Mouse (Mus musculus): Measurements from ENCODE around the gene S1pr2. TPM values are rescaled to one million over a fixed set of nuclear protein-coding genes. Genes with fewer than 3 reads are reported as not detected.
"Not testable (repeated sequence)": the region's sequence is repeated elsewhere in the genome, so short reads cannot be mapped to it uniquely, and the experiment has no call there.

Gene S1pr2
- polyA plus RNA-seq, 2 experiments, result 28.3 to 59.9 TPM

DNA sequence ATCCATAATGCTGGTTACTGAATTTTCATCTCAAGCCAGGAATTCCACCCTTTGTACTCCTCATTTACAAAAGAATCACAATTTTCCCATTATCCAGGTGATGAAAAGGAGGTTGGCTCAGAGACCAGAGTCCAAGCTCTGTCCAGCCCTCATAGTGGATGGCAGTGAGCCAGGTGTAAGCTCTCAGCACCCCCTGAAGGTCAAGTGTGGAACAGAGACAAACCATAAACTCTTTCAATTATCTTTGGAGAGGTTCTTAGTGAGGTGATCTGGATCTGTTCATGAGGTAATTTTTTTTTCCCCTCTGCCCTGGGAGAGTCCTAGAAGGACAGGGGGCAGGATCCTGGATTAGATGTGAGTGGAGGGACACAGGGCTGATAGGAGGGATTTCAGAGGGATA lies 24.2 kb upstream of the S1pr2 start:
- DNase-seq (ENCODE audit: low spot score) (no peak), ATAC-seq (ENCODE audit: low FRiP score, low read depth) (no peak)

DNA sequence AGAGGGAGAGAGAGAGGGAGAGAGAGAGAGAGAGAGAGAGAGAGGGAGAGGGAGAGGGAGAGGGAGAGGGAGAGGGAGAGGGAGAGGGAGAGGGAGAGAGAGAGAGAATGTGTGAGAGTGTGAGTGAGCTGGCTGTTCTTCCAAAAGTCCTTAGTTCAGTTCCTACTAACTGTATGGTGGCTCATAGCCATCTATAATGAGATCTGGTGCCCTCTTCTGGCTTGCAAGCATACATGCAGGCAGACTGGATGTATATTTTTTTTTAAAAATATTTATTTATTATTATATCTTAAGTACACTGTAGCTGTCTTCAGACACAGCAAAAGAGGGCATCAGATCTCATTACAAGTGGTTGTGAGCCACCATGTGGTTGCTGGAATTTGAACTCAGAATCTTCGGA lies 21.8 kb upstream of the S1pr2 start:
- H3K27ac ChIP-seq (replicated peaks; ENCODE audit: low read depth, low read length); H3K27me3 ChIP-seq (ENCODE audit: control insufficient read depth, insufficient read depth, low read length); H3K4me3 ChIP-seq (replicated peaks; ENCODE audit: low read length); H3K36me3 ChIP-seq (ENCODE audit: control insufficient read depth, insufficient read depth, low read length); H3K4me1 ChIP-seq (ENCODE audit: control insufficient read depth, insufficient read depth, low read length); ATAC-seq (ENCODE audit: low FRiP score, low read depth); H3K9ac ChIP-seq (ENCODE audit: low read depth, low read length, severe bottlenecking); H3K4me2 ChIP-seq (replicated peaks; ENCODE audit: low read depth, low read length, severe bottlenecking); DNase-seq (ENCODE audit: low spot score); H3K9me3 ChIP-seq (ENCODE audit: control insufficient read depth, low read length): not testable (repeated sequence)
- 74% methylated on average over 1 of the region's 1 CpGs for WGBS

More for the DNA sequence above, 24.2 kb upstream of the S1pr2 start:
- no peak overlapping the region for H3K4me2 ChIP-seq (replicated peaks; ENCODE audit: low read depth, low read length, severe bottlenecking)
- no peak overlapping the region for H3K4me3 ChIP-seq (replicated peaks; ENCODE audit: low read length)
- no peak overlapping the region for H3K27ac ChIP-seq (replicated peaks; ENCODE audit: low read depth, low read length)
- H3K36me3 ChIP-seq (ENCODE audit: control insufficient read depth, insufficient read depth, low read length), result peaks cover 7% of the 10 kb centered on the region
- no peak for TF ChIP-seq POLR2A (IDR thresholded peaks at IDR 0.05; ENCODE audit: borderline replicate concordance, extremely low read depth, insufficient read depth, insufficient read length)
- H3K9ac ChIP-seq (ENCODE audit: low read depth, low read length, severe bottlenecking), result no peak overlapping the region
- H3K9me3 ChIP-seq (ENCODE audit: control insufficient read depth, low read length), result no peaks in the 10 kb centered on the region
- H3K4me1 ChIP-seq (ENCODE audit: control insufficient read depth, insufficient read depth, low read length), result 0 out of 2 replicates have a peak, but pooled peaks cover 2% of the 10 kb centered on the region
- no peaks in the 10 kb centered on the region for H3K27me3 ChIP-seq (ENCODE audit: control insufficient read depth, insufficient read depth, low read length)

DNA sequence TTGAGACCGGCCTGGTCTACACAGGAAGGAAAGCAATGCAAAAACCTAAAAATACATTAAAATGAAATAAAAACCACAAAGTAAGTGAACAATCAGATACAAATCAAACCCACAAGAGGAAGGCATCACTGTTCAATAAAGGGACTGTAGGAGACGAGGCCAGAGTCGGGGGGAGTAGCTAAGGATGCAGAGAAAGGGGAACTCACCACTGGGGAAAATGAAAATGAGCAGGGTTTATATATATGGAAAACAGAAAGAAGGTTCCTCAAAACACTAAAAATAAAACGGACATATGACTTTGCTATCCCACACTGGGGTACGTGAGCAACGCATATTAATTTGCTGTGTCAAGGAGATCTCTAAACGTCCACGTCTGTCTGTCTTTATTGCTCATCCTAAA lies 20.5 kb upstream of the S1pr2 start:
- ATAC-seq (ENCODE audit: low FRiP score, low read depth), result no peak
- Histone ChIP-seq H3K4me3 (replicated peaks; ENCODE audit: low read length) (no peak overlapping the region), H3K4me2 (replicated peaks; ENCODE audit: low read depth, low read length, severe bottlenecking) (no peak overlapping the region), H3K36me3 (ENCODE audit: control insufficient read depth, insufficient read depth, low read length) (no peaks in the 10 kb centered on the region), H3K9me3 (ENCODE audit: control insufficient read depth, low read length) (no peaks in the 10 kb centered on the region), H3K4me1 (ENCODE audit: control insufficient read depth, insufficient read depth, low read length) (peaks cover 4% of the 10 kb centered on the region; the same call in 1 of the 2 replicates), H3K9ac (ENCODE audit: low read depth, low read length, severe bottlenecking) (no peak overlapping the region), H3K27ac (replicated peaks; ENCODE audit: low read depth, low read length) (no peak overlapping the region), H3K27me3 (ENCODE audit: control insufficient read depth, insufficient read depth, low read length) (no peaks in the 10 kb centered on the region)
- no peak for DNase-seq (ENCODE audit: low spot score)
- TF ChIP-seq POLR2A (IDR thresholded peaks at IDR 0.05; ENCODE audit: borderline replicate concordance, extremely low read depth, insufficient read depth, insufficient read length), result no peak
- 87% methylated on average over 8 of the region's 8 CpGs for WGBS

DNA sequence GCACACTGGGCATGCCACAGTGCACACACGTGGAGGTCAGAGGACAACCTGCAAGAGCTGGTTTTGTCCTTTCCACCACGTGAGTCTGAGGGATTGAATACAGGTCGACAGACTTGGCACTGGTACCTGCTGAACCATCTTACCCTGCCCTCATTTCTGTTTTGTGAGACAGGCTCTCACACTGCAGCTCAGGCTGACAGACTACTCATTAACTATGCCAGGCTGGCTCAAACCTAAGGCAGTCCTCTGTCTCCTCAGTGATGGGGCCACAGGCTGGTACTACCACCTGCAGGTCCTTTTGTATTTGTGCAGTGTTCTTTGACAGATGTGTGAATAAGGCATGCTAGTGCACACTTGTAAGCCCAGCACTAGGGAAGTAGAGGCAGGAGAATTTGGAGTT lies 18.5 kb upstream of the S1pr2 start:
- WGBS, result 77% methylated on average over 3 of the region's 3 CpGs
- TF ChIP-seq POLR2A (IDR thresholded peaks at IDR 0.05; ENCODE audit: borderline replicate concordance, extremely low read depth, insufficient read depth, insufficient read length), result no peak
- Histone ChIP-seq H3K36me3 (ENCODE audit: control insufficient read depth, insufficient read depth, low read length) (no peaks in the 10 kb centered on the region), H3K27me3 (ENCODE audit: control insufficient read depth, insufficient read depth, low read length) (no peaks in the 10 kb centered on the region), H3K4me2 (replicated peaks; ENCODE audit: low read depth, low read length, severe bottlenecking) (no peak overlapping the region), H3K9ac (ENCODE audit: low read depth, low read length, severe bottlenecking) (no peak overlapping the region), H3K4me1 (ENCODE audit: control insufficient read depth, insufficient read depth, low read length) (peaks cover 12% of the 10 kb centered on the region), H3K4me3 (replicated peaks; ENCODE audit: low read length) (no peak overlapping the region), H3K9me3 (ENCODE audit: control insufficient read depth, low read length) (no peaks in the 10 kb centered on the region), H3K27ac (replicated peaks; ENCODE audit: low read depth, low read length) (no peak overlapping the region)
- DNase-seq (ENCODE audit: low spot score) (no peak), ATAC-seq (ENCODE audit: low FRiP score, low read depth) (no peak)

DNA sequence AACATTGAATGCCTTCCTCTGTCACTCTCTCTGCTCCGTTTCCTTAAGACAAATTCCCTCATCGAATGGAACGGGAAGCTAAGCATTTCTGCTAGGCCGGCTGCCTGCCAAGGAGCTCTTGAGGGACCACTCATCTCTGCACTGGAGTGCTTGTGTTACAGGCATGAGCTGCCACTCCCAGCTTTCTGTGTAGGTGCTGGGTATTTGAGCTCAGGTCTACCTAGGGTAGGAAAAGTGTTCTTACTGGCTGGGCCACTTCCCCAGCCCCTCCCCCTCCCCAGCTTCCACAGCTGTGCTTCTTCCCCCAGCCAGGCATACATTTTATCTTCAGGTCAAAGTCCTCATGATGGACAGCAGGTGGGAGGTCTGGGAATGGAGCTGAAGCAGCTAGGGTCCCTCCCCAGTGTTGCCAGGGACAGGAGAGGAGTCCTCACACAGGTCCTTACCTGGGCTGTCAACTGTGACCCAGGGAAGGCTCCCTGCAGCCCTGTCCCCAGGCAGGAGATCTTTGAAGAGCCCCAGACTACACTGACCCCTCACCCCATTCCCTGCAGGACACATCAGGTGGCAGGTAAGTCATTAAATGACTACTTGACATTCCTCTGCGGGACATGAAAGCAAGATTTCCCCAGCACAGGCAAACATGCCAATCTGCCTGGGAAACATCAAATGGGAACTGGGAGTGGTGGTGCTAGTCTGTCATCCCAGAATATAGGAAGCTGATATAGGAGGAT lies 16.8 kb upstream of the S1pr2 start:
- no peak for TF ChIP-seq POLR2A (IDR thresholded peaks at IDR 0.05; ENCODE audit: borderline replicate concordance, extremely low read depth, insufficient read depth, insufficient read length)
- H3K4me2 ChIP-seq (replicated peaks; ENCODE audit: low read depth, low read length, severe bottlenecking), result no peak overlapping the region
- H3K4me3 ChIP-seq (replicated peaks; ENCODE audit: low read length), result no peak overlapping the region
- DNase-seq (ENCODE audit: low spot score) (no peak), ATAC-seq (ENCODE audit: low FRiP score, low read depth) (no peak)
- H3K36me3 ChIP-seq (ENCODE audit: control insufficient read depth, insufficient read depth, low read length), result no peaks in the 10 kb centered on the region
- WGBS, result 35% methylated on average over 5 of the region's 5 CpGs
- no peaks in the 10 kb centered on the region for H3K27me3 ChIP-seq (ENCODE audit: control insufficient read depth, insufficient read depth, low read length)
- no peaks in the 10 kb centered on the region for H3K9me3 ChIP-seq (ENCODE audit: control insufficient read depth, low read length)
- 0 out of 2 replicates have a peak overlapping the region, but pooled peaks have one; percentile 8 for H3K27ac ChIP-seq (replicated peaks; ENCODE audit: low read depth, low read length)
- peaks cover 12% of the 10 kb centered on the region for H3K4me1 ChIP-seq (ENCODE audit: control insufficient read depth, insufficient read depth, low read length)
- no peak overlapping the region for H3K9ac ChIP-seq (ENCODE audit: low read depth, low read length, severe bottlenecking)
